Mouse (Mus musculus) spleen, adult 2 months (tissue): ENCODE results near the gene Sema3f. TPM values are rescaled to one million over a fixed set of nuclear protein-coding genes. Genes with fewer than 3 reads are reported as not detected.

Experiments used
- DNase-seq, 2 experiments: peaks; one replicate each; pipeline versions ENCODE4 v3.0.0 to v3.0.0-alpha.2; 2012 to 2021; ENCODE audit warnings: low spot score in 2 of 2, low read depth in 1 of 2
- H3K27ac ChIP-seq: fragments of 200-500 bp; 2 replicates; pipeline ENCODE4 v1.5.1; 2012; ENCODE audit warnings: low read length, inconsistent platforms; ENCODE audit not compliant: insufficient read depth
- H3K27me3 ChIP-seq: fragments of 200-500 bp; 2 replicates; pipeline ENCODE4 v1.6.1; 2012; ENCODE audit warnings: mild to moderate bottlenecking, moderate library complexity, low read length, inconsistent platforms; ENCODE audit not compliant: control insufficient read depth, insufficient read depth
- H3K36me3 ChIP-seq: fragments of 200-500 bp; 2 replicates; pipeline ENCODE4 v1.6.1; 2012; ENCODE audit warnings: mild to moderate bottlenecking, low read length, inconsistent platforms; ENCODE audit not compliant: control insufficient read depth, insufficient read depth
- H3K4me1 ChIP-seq: fragments of 200-500 bp; 2 replicates; pipeline ENCODE4 v1.6.1; 2011; ENCODE audit warnings: inconsistent platforms; ENCODE audit not compliant: control insufficient read depth, insufficient read depth, insufficient read length
- H3K4me3 ChIP-seq: fragments of 200-500 bp; 2 replicates; pipeline ENCODE4 v1.5.1; 2011; ENCODE audit warnings: mild to moderate bottlenecking, inconsistent platforms; ENCODE audit not compliant: insufficient read depth, insufficient read length; ENCODE audit errors: extremely low read depth
- CTCF ChIP-seq: fragments of 200-500 bp; IDR thresholded peaks from 2 replicates; pipeline ENCODE4 v1.5.1; 2011; ENCODE audit warnings: mild to moderate bottlenecking, inconsistent platforms; ENCODE audit not compliant: insufficient read depth, insufficient read length, insufficient replicate concordance; ENCODE audit errors: extremely low read depth
- POLR2A ChIP-seq: fragments of 200-500 bp; IDR thresholded peaks from 2 replicates; pipeline ENCODE4 v1.6.1; 2011; ENCODE audit warnings: low read depth, low read length, inconsistent platforms
- WGBS: fragments of 180-500 bp; shearing (Covaris S2); methylation state at CpG from one replicate; pipeline ENCODE4 v1.1.7; 2018; 5-methylcytosine and 5-hydroxymethylcytosine counted together
- polyA plus RNA-seq: library from polyadenylated mRNA; depleted of rRNA; stranded (reverse); fragments of >200 nt; gene quantifications from 2 replicates; pipeline ENCODE4 v1.2.3, GENCODE M21; 2012

The Sema3f gene
- polyA plus RNA-seq, 1 experiment = 61.6 TPM

- H3K27ac ChIP-seq = no peak overlapping the region
- DNase-seq = no peak
- TF ChIP-seq POLR2A = no peak
- no peak for TF ChIP-seq CTCF
- H3K36me3 ChIP-seq = no peaks in the 10 kb centered on the region
- no peak overlapping the region for H3K4me3 ChIP-seq
- WGBS = 35% methylated on average over 7 of the region's 7 CpGs
- H3K27me3 ChIP-seq = no peaks in the 10 kb centered on the region
- H3K4me1 ChIP-seq = peaks cover 14% of the 10 kb centered on the region; the same call in 1 of the 2 replicates
Observed at GRCm38 (mm10) chr9:107645153-107645510, 65.1 kb downstream of the Sema3f start.

GRCm38 (mm10) chr9:107644495-107645152 is 65.7 kb downstream of the Sema3f start:
- WGBS = 3% methylated on average over 35 of the region's 35 CpGs

GRCm38 (mm10) chr9:107643544-107644214 is 66.6 kb downstream of the Sema3f start:
- Histone ChIP-seq H3K4me1 (peaks cover 18% of the 10 kb centered on the region; the same call in 1 of the 2 replicates), H3K27me3 (no peaks in the 10 kb centered on the region), H3K4me3 (no peak overlapping the region), H3K27ac (no peak overlapping the region), H3K36me3 (no peaks in the 10 kb centered on the region)
- TF ChIP-seq CTCF (no peak), POLR2A (no peak)
- DNase-seq = no peak
- 85% methylated on average over 13 of the region's 13 CpGs for WGBS

More at GRCm38 (mm10) chr9:107644495-107645152, 65.7 kb downstream of the Sema3f start:
- Histone ChIP-seq H3K27ac (peak overlapping the region; percentile 48), H3K36me3 (no peaks in the 10 kb centered on the region), H3K27me3 (no peaks in the 10 kb centered on the region), H3K4me3 (peak overlapping the region; percentile 59), H3K4me1 (peaks cover 18% of the 10 kb centered on the region; the same call in 1 of the 2 replicates)
- peak; percentile 73 to 88 for DNase-seq
- TF ChIP-seq CTCF = peak; percentile 99
- no peak; the same call in 1 of the 2 replicates for TF ChIP-seq POLR2A

- H3K27ac ChIP-seq = peak overlapping the region; percentile 82; the same call in 1 of the 2 replicates
- WGBS = 87% methylated on average over 8 of the region's 8 CpGs
- TF ChIP-seq POLR2A (no peak), CTCF (no peak)
- no peaks in the 10 kb centered on the region for H3K27me3 ChIP-seq
- no peak for DNase-seq
- H3K36me3 ChIP-seq = no peaks in the 10 kb centered on the region
- peaks cover 18% of the 10 kb centered on the region; the same call in 1 of the 2 replicates for H3K4me1 ChIP-seq
- H3K4me3 ChIP-seq = no peak overlapping the region
Observed at GRCm38 (mm10) chr9:107641666-107642065, 68.6 kb downstream of the Sema3f start.

- H3K4me3 ChIP-seq = no peak overlapping the region
Observed at GRCm38 (mm10) chr9:107640257-107640772, 70.0 kb downstream of the Sema3f start.

GRCm38 (mm10) chr9:107637070-107637469 is 73.2 kb downstream of the Sema3f start:
- Histone ChIP-seq H3K36me3 (no peaks in the 10 kb centered on the region), H3K27ac (no peak overlapping the region), H3K4me1 (peaks cover 28% of the 10 kb centered on the region; the same call in 1 of the 2 replicates), H3K4me3 (no peak overlapping the region), H3K27me3 (no peaks in the 10 kb centered on the region)
- no peak for DNase-seq
- WGBS = 89% methylated on average over 7 of the region's 7 CpGs
- no peak for TF ChIP-seq POLR2A
- TF ChIP-seq CTCF = no peak

More at GRCm38 (mm10) chr9:107640257-107640772, 70.0 kb downstream of the Sema3f start:
- Histone ChIP-seq H3K4me1 (peaks cover 20% of the 10 kb centered on the region; the same call in 1 of the 2 replicates), H3K27ac (peak overlapping the region; percentile 82), H3K36me3 (no peaks in the 10 kb centered on the region), H3K27me3 (no peaks in the 10 kb centered on the region)
- DNase-seq = peak; percentile 65
- TF ChIP-seq POLR2A (no peak), CTCF (no peak)
- 11% methylated on average over 8 of the region's 8 CpGs for WGBS
